Mouse (Mus musculus) thymus, postnatal 0 days (tissue): ENCODE measurements around the gene Zkscan16. TPM values are rescaled to one million over a fixed set of nuclear protein-coding genes. Genes with fewer than 3 reads are reported as not detected.

Source experiments
- DNase-seq: peaks from one replicate; pipeline ENCODE4 v3.0.0-alpha.2; 2015; ENCODE audit warnings: low spot score
- polyA plus RNA-seq: library from polyadenylated mRNA; unstranded; fragments of >200 nt; fragmentation: Nextera tagmentation; extraction: Ambion mirVana; gene quantifications from 2 replicates; pipeline ENCODE4 v1.2.1, GENCODE M21; 2015

The Zkscan16 gene
- polyA plus RNA-seq, 1 experiment from 2014 or later, result 0.07 TPM

- no peak for DNase-seq
These were observed 55.3 kb downstream of the Zkscan16 start for GRCm38 (mm10) chr4:58998688-58999087.

GRCm38 (mm10) chr4:58999686-59000085 lies 56.3 kb downstream of the Zkscan16 start:
- peak; percentile 82 for DNase-seq

- peak; percentile 74 for DNase-seq
These were observed 57.2 kb downstream of the Zkscan16 start for GRCm38 (mm10) chr4:59000614-59001013.

GRCm38 (mm10) chr4:59002948-59003805 lies 59.7 kb downstream of the Zkscan16 start, which contains the start of gene Gm20503:
TSS of gene Gm20503 (plus strand) at chr4:59003210.
- DNase-seq, result peak; percentile 95

GRCm38 (mm10) chr4:59003806-59004200 lies 60.4 kb downstream of the Zkscan16 start:
- DNase-seq, result no peak

GRCm38 (mm10) chr4:59006211-59006610 lies 62.8 kb downstream of the Zkscan16 start:
- DNase-seq, result no peak

GRCm38 (mm10) chr4:59007016-59007415 lies 63.6 kb downstream of the Zkscan16 start:
- DNase-seq, result no peak

Other genes starting within 250 kb of the Zkscan16 start
- 0.04 TPM in 1 of 2 replicates, not detected in the other for gene Olfr267, start 155.9 kb upstream of the Zkscan16 start, polyA plus RNA-seq
- gene Ecpas, start 30.9 kb upstream of the Zkscan16 start, polyA plus RNA-seq, result 28.0 and 28.1 TPM in 2 replicates
- 14.4 and 14.6 TPM in 2 replicates for gene Ptgr1, start 43.5 kb downstream of the Zkscan16 start, polyA plus RNA-seq
- gene Dnajc25, start 51.4 kb downstream of the Zkscan16 start, polyA plus RNA-seq, result 5.7 and 6.9 TPM in 2 replicates
- gene Gm20503, start 59.6 kb downstream of the Zkscan16 start, polyA plus RNA-seq, result 8.4 and 12.0 TPM in 2 replicates
- gene Gng10, start 91.5 kb downstream of the Zkscan16 start, polyA plus RNA-seq, result 124 and 128 TPM in 2 replicates
- 0.12 TPM in 1 of 2 replicates, not detected in the other for gene AI481877, start 195.4 kb downstream of the Zkscan16 start, polyA plus RNA-seq
- 21.8 and 29.2 TPM in 2 replicates for gene Ugcg, start 245.6 kb downstream of the Zkscan16 start, polyA plus RNA-seq